Mouse (Mus musculus) urinary bladder, postnatal 36 days (tissue): ENCODE data around the gene Afg3l1.
"Not testable (repeated sequence)": the region's sequence is repeated elsewhere in the genome, so short reads cannot be mapped to it uniquely, and the experiment has no call there.

Experiments used
- DNase-seq, 2 experiments: peaks; one replicate each; pipeline ENCODE4 v3.0.0; 2022; ENCODE audit warnings: low spot score in 2 of 2, mixed read lengths in 1 of 2

Afg3l1 gene

DNA sequence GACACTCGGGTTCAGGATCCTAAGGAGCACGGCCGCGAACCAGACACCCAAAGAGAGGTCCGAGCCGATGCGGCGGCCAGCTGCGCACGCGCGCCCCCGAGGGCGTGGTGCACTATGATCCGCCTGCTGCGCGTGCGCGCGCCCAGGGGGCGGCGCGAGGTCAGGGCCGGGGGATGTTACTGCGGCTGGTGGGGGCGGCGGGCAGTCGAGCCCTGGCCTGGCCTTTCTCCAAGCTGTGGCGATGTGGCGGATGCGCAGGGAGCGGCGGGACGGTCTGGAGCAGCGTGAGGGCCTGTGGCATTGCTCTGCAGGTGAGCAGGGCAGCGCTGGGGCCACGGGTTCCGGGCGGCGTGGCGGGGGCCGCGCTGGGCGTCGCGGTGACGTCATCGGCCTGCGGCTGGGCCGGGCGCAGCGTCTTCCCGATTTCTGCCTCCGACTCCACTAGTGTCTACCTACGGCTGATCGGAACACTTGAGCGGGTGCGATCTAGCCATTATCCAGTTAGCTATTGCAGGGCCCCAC, at the start of gene Afg3l1:
Gene Afg3l1 (plus strand): TSS at position 167 of the 522 bp plus-strand sequence.
- peak; percentile 91 to 92 for DNase-seq

DNA sequence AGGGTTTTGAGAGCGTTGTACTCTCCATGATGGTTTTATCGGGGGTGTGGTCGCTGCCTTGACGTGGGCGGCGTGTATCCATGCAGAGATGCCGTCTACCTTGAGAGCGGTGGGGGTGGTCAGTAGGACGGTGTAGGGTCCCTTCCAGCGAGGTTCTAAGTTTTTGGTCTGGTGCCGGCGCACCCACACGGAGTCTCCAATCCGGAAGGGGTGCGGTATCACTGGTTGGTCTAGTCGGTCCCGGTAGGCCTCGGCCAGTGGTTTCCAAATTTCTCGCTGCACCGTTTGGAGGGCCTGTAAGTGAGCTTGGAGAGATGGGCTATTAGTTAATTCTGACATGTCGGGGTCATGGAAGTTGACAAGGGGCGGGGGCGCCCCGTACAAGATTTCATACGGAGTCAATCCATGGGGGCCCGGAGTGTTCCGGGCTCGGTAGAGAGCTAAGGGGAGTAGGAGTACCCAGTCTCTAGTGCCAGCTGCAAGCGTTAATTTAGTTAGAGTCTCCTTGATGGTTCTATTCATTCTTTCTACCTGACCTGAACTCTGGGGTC, 49.3 kb upstream of the Afg3l1 start:
- no peak for DNase-seq

DNA sequence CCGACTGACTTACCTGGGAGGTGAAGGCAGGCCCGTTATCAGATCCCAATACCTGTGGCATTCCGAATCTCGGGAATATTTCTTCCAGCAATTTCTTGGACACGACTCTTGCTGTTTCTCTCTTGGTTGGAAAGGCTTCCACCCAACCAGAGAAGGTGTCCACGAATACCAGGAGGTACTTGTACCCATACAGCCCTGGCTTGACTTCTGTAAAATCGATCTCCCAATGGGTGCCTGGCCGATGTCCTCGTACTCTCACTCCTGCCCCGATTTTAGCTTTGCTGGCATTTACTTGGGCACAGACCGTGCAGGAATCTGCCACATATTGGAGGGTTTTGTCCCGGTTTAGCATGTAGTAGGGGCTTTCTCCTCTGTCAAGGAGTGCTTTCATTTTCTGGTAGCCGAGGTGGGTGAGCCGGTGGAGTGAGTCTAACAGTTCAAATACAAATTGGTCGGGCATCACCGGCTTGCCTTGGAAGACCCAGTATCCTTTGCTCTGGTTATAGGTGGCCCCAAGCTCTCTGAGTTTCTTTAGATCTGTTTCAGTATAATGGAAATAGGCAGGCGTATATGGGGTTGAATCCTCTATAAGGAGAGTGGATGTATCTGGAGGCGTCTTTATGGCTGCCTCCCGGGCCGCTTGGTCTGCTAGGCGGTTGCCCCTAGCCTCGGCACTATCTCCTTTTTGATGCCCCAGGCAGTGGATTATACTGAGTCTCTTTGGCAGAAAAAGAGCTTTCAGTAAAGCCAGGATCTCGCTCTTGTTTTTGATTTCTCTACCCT, 48.6 kb upstream of the Afg3l1 start:
- DNase-seq = no peak

DNA sequence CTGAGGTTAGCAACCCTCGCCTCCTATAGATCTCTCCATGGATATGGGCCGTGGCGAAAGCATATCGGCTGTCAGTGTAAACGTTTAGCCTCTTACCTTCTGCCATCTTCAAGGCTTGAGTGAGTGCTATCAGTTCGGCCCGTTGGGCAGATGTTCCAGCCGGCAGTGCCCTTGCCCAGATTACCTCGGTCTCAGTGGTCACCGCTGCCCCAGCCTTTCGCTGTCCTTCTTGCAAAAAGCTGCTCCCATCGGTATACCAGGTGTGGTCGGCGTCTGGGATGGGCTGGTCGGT, 48.0 kb upstream of the Afg3l1 start:
- DNase-seq = not testable (repeated sequence)

DNA sequence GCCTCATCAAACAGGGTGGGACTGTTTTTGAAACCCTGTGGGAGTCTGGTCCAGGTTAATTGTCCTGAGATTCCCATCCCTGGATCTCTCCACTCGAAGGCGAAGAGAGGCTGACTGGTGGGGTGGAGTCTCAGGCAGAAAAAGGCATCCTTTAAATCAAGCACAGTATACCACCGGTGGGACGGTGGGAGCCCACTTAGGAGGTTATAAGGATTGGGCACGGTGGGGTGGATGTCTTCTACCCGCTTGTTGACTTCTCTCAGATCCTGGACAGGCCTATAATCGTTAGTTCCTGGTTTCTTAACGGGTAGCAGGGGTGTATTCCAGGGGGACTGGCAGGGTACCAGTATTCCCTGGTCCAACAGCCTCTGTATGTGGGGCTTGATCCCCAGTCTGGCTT, 46.8 kb upstream of the Afg3l1 start:
- not testable (repeated sequence) for DNase-seq

DNA sequence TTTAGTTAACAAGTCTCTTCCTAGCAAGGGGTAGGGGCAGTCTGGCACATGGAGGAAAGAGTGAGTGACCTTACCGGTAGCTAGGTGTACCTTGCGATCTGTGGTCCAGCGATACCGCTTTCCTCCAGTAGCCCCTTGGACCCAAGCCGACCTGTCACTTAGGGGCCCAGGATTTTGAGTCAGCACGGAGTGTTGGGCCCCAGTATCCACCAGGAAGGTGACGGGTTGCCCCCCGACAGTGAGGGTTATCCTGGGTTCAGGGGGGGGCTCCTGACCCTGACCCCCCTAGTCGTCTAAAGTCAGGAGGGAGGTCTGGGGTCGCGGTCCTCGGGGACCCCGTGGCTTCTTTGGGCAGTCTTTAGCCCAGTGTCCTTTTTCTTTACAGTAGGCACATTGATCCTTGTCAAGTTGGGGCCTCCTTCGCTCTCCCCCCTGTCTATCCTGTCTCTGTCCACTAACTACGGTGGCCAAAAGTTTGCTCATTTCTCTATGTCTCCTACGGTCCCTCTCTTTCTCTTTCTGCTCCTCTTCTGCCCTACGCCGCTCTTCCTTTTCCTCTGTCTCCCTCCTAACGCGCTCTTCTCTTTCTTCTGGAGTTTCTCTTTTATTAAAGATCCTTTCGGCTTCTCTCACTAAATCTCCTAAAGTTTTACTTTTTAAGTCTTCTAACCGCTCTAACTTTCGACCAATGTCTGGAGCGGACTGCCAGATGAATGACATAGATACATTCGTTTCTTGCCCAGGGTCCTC, 45.9 kb upstream of the Afg3l1 start:
- DNase-seq = no peak

DNA sequence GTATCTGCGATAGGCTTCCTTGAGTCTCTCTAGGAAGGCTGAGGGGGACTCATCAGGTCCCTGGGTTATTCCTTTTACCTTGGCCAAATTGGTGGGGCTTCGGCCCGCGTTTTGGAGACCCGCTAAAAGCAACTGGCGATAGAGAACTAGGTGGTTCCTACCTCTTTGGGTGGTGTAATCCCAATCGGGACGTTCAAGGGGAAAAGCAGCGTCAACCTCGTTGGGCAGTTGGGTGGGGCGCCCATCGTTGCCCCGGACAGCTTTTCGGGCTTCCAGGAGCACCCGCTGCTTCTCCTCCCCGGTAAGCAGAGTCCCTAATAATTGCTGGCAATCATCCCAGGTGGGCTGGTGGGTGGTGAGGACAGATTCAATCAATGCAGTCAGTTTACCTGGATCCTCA, 45.3 kb upstream of the Afg3l1 start:
- no peak for DNase-seq

DNA sequence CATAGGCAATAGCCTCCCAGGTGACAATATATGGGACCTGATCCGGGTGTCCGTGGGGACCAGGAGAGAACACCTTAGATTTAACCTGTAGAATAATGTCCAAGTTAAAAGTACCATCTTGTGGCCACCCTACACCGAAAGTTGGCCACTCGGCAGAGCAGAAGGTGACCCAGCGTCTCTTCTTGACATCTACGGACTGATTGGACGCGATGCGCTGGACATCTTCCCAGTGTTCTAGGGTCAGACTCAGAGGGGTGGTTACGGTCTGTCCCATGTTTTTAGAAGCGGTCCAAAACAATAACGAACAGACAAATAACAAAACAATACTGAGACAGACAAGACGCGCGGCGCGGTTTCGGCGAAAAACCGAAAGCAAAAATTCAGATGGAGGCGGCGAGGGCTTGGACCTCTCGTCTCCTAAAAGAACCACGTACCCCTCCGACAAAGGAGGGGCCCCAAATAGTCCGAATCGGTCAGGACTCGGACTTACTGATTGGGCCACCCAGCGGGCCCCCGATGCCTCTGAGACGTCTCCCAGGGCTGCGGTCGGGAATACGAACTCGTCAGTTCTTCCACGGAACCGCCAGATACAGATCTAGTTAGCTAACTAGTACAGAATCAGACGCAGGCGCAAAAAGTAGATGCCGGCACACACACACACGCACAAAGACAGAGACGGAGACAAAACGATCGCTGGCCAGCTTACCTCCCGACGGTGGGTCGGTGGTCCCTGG, 44.3 kb upstream of the Afg3l1 start:
- DNase-seq = not testable (repeated sequence)

DNA sequence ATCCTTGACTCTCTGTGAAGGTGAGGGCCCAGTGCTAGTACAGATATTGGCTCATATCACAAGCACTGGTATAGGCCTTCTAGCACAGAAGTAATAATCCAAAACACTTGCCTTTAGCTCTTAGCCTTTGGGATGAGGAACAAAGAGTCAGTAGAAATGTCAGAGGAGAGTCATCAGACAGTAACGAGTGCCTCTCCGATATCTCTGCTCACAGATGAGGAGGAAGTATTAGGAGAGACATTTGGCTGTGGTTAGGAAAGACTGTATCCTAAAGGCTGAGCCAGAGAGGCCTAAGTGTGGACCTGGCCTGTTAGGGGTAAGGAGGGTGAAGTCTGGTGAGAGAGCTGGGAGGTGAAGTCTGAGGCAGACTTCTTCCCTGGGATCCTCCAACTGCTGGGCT, 35.9 kb upstream of the Afg3l1 start:
- DNase-seq = no peak

DNA sequence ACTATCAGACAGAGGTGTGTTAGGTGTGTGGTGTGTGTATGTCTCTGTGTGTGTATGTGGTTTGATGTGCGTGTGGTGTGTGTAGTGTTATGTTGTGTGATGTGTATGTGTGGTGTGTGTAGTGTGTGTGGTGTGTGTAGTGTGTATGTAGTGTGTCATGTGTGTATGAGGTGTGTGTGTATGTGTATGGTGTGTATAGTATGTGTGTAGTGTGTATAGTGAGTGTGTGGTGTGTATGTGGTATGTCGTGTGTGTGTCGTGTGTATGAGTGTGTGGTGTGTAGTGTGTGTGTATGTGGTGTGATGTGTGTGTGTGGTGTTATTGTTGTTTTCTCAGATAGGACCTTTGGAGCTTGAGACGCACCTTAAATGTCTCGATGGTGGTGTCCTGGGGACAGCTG, 35.4 kb upstream of the Afg3l1 start:
- DNase-seq = no peak

DNA sequence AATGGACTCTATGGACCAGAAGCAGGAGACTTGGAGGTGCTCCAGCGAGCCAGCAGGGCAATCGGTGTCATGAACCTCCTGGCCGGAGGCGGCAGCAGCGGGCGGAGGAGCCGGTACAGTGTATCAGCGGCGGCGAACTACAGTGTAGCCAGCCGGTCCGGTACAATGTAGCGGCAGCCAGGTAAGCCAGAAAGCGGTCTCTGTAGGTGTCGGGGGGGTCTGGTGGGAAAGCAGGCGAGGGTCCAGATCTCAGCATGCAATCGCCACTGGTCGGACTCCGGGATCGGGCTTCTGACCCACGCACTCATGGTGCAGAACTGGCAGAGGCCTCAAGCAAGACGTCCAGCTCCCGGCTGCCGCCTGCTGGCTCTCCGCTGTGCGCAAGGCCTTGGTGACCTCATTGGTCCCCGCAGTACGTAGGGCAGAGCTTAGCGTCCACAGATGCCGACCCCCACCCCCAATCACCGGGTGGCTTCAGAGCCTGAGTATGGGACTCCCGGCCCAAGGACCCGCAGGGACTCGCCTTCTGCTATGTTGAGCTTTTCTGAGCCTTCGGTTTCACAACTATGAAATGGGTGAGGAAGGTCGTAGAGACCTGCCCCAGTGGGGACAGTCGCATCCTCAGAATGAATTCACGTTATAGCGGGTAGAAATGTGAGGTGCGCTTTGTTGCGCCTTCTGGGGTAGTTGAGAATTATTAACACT, 34.7 kb upstream of the Afg3l1 start:
- DNase-seq = peak; percentile 92

DNA sequence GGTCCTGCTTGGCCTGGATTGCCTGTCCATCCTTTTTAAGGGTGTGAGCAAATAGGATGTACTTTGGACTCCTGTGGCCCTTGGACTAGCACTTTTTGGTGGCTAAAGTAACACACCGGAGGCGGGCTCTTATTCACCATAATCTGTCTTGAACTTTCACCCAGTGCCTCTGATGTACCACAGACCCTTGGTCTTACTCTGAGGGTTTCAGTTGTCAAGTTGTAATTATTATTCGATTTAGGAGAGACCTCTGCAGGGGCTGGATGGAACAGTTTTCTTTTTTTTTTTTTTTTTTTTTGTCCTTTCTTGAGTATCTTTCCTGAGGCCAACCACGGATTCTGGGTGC, 34.2 kb upstream of the Afg3l1 start:
- no peak for DNase-seq

DNA sequence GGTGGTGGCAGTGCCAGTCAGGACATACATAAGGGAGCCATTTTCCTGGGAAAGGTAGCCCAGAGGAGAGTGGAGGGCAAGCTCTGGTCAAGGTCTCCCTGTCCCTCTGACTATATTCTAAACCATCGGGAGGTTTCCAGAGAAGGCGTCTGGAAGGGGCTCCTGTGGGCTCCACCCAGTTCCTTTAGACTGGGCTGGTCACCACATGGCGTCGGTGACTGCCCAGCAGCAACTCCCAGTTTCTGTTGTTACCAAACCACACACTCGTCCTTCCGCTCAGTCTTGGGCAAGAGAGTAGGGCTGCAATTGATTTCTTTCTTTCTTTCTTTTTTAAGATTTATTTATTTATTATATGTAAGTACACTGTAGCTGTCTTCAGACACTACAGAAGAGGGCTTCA, 33.6 kb upstream of the Afg3l1 start:
- no peak for DNase-seq

DNA sequence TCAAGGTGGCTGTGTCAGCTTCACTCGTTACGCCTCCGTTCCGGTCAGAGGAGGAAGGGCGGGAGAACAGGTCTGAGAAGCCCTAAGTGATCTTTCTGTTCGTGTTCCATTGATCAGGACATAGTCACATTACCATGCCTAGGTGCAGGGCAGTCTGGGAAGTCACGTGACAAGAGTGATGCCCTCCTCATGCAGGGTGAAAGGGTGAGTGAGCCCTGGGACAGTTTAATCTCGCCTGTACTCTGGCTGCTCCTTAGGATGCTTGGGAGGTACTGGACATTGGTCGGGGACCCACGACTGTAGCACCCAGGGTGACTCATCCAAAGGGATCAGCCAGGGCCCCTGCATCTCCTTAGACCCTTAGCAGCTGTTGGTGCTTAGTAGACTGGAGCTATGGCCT, 31.7 kb upstream of the Afg3l1 start:
- DNase-seq = no peak

DNA sequence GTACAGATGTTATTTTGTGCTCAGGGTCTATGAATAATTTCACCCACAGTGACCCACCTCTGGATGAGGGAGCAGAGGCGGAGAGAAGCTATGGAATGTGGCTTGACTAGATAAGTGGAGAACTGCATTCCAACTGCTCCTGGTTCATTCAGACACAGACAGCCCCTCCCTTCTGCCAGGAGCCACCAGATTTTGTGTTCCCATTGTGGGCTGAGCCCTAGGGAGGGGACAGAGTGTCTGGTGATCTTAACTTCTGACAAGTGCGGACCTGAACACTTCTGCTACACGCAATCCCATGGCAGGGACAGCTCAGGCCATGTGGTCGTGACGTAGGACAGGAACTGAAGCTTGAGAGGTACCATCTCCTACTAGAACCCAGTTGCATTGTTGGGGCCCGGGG, 30.9 kb upstream of the Afg3l1 start:
- no peak for DNase-seq

DNA sequence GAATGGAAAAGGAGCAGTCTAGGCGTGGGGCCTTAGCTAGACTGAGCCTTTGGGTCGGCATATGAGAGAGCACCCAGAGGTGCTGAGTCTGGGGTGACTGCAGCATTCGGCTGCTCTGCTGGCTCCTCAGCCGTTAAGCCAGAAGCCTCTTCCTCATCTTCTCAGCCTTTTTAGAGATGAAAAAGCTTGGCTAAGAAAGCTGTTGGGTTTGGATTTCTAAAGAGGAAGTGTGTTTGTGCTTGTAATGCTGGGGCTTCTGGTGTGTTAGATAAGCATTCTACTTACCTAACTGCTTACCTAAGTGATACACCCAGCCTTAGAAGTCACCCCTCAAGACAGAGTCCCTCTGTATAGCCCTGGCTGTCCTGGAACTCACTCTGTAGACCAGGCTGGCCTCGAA, 26.9 kb upstream of the Afg3l1 start:
- DNase-seq = no peak

DNA sequence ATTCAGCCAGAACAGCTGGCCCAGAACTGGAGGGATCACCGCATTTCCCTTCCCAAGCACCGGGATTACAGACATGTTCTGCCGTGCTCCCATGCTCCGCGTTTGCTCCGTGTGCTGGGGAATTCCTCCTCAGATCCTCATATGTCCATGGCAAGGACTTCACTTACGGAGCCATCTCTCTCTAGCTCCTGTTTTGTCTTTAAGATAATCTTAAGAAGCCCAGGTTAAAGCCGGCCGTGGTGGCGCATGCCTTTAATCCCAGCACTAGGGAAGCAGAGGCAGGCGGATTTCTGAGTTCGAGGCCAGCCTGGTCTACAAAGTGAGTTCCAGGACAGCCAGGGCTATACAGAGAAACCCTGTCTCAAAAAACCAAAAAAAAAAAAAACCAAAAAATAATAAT, 26.0 kb upstream of the Afg3l1 start:
- DNase-seq = not testable (repeated sequence)

DNA sequence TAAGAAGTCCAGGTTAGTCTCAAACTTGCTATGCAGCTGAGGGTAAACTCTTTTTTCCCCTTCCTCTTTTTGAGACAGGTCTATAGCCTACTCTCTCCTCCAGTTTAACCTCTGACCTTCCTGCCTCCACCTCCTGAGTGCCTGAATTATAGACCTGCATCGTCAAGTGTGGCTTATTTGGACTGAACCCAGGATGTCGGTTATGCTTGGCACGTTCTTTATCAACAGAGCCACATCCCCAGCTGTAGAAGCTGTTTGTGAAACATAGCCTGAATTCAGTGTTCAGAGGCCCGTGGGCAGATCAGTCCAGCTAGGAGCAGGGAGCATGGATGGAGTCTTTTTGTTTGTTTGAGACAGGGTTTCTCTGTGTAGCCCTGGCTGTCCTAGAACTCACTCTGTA, 25.6 kb upstream of the Afg3l1 start:
- no peak for DNase-seq

DNA sequence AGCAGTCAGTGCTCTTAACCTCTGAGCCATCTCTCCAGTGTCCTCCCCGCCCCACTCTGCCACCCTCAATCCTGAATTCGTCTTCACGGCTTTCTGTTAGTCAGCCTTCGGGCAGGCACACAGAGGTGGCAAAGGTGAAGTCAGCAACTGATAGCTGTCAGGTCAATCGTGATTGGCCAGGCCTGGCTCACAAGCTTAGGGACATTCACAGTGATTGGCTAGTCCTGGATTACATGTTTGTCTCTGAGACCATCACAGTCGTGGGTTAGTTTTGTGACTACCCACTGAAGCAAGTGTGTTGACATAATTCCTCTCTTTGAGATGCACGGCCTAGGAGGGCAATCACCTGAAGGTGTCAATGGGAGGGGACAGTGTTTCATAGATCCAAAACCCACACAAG, 24.4 kb upstream of the Afg3l1 start:
- no peak for DNase-seq

DNA sequence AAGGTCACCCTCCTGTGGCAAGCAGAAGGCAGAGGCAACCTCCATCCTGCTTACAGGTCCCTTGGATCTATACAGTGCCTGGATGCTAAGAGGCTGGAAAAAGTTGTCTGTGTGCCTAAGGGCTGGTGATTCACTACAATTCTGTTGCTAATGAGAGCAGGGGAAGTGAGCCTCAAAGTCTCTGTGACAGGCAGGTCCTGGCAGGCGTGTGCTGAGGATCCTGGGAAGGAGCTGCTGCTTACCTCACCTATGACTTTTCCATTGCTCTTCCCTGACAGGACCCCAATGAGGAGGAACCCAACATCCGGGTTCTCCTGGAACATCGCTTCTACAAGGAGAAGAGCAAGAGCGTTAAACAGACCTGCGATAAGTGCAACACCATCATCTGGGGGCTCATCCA, 23.8 kb upstream of the Afg3l1 start:
- DNase-seq = no peak

DNA sequence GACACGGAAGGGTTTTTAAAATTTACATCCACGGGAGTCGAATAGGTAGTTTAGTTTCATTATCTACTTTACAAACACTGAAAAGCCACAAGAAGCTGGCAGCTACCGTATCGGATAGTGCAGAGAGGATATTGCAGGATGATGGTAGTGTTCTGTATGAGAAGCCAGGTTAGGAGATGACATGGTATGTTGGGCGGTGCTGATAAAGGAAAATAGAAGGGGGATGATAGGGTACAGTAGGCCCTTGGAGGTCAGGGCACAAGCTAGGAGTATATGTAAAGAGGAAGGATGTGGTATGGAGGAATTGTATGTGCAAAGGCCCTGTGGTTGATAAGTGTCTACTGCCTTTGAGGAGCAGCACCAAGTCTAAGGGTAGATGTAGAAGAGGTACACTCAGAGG, 23.1 kb upstream of the Afg3l1 start:
- no peak for DNase-seq

DNA sequence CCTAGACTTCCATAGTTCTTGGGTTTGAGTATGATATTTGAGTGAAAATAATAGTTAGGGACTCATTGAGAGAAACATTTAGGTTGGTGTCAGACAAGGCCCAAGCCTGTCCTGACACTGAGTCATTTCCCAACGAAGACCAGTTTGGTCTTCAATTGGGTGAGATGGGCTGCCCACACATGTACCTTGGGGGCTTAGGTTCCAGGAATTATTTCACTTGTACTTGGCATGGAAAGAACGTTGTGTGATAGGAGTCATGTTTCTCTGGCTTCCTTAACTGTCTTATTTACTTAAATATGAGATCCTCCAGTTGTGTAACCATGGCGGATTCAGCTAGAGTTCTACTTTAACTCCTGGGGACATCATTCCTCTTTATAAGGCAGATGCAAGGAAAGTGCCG, 14.1 kb upstream of the Afg3l1 start:
- DNase-seq = no peak
